In the genomic region with DNA sequence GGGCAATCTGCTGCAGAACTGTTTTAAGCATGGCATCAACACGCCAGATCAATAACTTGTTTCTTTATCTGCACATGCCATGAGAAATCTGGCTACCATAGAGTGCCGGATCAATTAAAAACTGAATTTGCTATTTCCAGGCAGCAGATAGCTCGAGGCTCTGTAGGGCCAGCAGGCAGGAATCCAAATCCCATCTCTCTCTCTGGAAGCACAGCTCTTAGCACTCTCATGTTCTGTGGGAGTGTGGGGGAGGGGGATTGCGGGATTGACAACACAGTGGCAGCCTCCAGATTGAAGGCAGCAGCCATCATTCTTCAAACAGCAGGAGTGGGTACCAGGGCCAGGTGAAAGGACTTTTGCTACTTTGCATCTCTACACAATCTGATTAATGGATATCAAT, we compare ENCODE assay signal across 12 mouse cellular contexts.
DNase-seq lines count a peak whose midpoint lies in the region.
"Had no signal": no experiment of that assay in that cellular context is flagged by ENCODE, and none has a peak within 500 bp of the region (broad histone marks: within the 10 kb centered on the region; RNA-seq: fewer than 3 reads in every experiment).

No protein-coding gene starts in this region.

- intact Hi-C loops in left cerebral cortex, postnatal 25 days (cut with DNase I), result no loop called here

- DNase-seq in cerebellum, postnatal 14 days, result peak; percentile 50 to 56
- DNase-seq in cerebellum, adult 8-10 months, result no peak
- DNase-seq in left cerebral cortex, postnatal 25 days (ENCODE audit: low spot score in 2 of 2), result peak; percentile 18 to 53
- DNase-seq in left cerebral cortex, adult 11 months (ENCODE audit: low spot score), result no peak
- peak; percentile 59 for DNase-seq in layer of hippocampus, adult 9-10 months (ENCODE audit: low spot score)
- DNase-seq in retina, postnatal 1 day, result peak; percentile 12
- no peak for DNase-seq in lung, postnatal 36 days
- no peak for DNase-seq in B cell, adult 2 months
- DNase-seq: adrenal gland, postnatal 14 days; cerebellum, adult 11 months; gastrocnemius, postnatal 25 days; lung, adult 18-20 months had no signal

Comparison
In these comparisons a context has a peak if more than half of its experiments do, and no peak if none do; other contexts are left out.
1. DNase-seq: peak in cerebellum, postnatal 14 days (2 of 2), left cerebral cortex, postnatal 25 days (2 of 2), layer of hippocampus, adult 9-10 months (single experiment) and retina, postnatal 1 day (single experiment); none in cerebellum, adult 8-10 months (single experiment), left cerebral cortex, adult 11 months (single experiment), lung, postnatal 36 days (single experiment) and B cell, adult 2 months (0 of 2).